Mouse (Mus musculus) CD4-positive helper T cell, adult 2 months (primary cell): Measurements from ENCODE around the gene Tmc1.
A peak's percentile ranks its signal among the peaks of the same experiment; 100 is the strongest.

Experiments used
- DNase-seq: peaks from one replicate; pipeline ENCODE4 v3.0.0-alpha.2; 2012; ENCODE audit warnings: low read depth, missing footprints, low spot score

The Tmc1 gene

DNA sequence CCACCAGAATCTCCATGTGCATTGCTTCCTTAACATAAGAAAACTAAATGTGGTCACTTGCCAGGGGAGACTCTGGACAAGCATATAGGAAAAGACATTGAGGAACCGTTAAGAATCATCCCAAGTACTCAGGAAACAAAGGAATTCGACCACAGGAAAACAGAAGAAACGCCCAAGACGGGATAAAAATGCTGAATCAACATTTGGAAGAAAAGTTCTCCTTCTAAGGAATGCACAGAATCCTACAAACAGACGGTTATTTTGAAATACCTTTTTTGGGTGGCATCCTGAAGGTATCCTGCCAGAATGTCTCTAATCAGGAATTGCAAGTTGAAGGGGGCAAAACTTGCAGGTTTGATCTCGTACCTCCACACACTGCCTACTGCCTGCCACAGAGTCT is at the start of gene Tmc1:
TSS of gene Tmc1 (minus strand) at position 329 of the 400 bp plus-strand sequence.
- no peak for DNase-seq

DNA sequence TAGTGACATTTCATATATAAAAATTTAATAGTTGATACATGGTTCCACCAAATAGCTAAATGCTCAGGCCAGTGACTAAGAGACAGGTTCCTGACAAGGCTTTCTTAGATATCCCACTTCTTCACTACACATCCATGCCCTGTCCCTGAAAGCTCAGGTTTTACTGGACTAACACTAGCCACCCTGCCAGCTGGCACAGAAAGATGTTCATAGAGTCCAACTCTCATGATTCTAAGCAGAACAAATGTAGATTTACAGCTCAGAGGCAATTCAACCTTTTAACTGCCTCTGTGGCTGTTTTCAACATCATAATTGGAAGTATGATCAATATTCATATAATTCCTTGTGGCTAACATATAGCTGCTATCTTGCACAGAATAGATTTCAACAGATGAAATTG is 47.5 kb upstream of the Tmc1 start:
- no peak for DNase-seq

DNA sequence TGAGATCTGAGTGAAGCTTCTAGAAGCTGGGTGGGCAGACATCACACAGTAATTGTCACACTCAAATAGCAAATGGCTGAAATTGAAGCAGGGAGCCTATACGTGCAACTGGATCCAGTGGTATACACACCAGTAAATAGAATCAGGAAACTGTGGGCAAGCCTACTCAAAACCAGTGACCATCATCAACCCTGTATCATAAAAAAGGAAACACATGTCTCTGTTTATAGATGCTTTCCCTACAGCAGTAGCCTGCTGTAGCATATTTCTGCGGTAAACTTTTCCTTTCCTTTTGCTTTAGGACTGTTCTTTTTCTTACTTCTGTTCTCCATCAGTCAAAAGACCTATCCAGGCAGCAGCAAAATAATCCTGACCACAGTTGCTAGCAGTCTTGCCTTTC is 25.2 kb upstream of the Tmc1 start:
- no peak for DNase-seq

DNA sequence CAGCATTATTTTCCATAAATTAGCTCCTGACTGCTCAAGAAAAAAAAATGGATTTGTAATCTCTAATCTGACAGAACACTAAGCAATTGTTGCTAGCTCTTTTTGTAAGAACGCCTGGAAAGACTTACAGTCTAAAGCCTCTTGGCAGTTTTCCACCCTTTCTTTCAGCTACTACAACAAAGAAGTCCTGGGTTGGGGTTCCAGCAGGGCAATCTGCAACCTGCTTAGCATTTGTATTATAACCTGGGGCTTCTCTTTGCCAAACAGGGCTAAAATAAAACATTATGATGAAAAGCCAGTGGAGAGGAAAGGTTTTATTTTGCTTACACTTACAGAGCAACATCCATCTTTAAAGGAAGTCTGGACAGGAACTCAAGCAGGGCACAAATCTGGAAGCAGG is 24.1 kb upstream of the Tmc1 start:
- no peak for DNase-seq

DNA sequence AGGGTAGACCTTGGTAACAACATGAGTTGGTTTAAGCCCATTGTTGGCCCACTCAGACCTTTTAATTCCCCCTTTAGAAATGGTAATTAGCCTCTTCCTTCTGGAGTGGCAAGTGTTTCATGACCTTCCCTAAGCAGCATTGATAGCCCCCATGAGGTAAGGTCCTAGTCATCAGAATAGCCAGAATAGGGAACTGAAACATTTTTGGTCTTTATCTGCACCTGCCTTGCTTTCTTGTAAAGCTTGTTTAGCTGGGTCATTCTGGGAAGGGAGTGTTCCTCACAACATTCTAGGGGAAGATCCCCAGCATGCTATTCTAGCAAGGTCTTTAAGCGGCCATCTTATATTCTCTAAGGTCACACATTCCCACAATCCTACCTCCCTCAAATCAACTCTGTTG is 17.9 kb upstream of the Tmc1 start:
- no peak for DNase-seq

DNA sequence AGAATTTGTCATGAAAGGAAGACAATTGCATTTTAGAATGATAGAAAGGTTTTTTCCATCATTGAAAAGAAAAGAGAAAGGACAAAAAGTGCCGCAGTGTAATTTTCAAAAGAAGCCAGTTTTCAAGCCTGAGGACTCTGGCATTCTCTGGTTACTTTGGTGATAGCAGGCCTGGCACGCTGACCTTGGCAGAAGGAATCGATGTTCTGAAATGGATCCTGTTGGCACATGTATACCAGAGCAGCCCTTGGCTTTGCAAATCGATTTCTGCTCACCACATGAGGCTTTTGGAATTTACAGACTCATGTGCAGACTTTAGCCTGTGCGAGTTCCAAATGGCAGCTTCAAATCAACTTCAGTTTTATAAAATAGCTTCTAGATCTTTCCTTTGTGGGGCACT is 813 bp upstream of the Tmc1 start:
- no peak for DNase-seq

DNA sequence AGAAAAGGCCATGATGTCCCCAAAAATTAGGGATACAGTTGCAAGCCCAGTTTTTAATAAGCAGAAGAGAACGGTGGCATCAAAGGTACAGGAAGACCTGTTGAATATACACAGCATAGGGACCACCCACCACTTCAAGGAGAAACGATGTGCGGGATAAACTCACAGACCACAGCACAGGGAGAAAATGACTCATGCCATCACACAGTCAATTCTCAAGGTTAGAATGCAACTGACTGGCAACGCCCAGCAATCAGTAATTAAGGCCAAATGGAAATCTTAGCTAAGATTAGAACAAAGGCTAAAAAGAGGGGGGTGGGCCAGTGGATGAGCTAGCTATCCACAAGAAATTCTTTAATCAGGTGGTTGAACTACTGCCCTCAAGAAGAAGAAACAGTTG is 9.6 kb downstream of the Tmc1 start:
- no peak for DNase-seq

DNA sequence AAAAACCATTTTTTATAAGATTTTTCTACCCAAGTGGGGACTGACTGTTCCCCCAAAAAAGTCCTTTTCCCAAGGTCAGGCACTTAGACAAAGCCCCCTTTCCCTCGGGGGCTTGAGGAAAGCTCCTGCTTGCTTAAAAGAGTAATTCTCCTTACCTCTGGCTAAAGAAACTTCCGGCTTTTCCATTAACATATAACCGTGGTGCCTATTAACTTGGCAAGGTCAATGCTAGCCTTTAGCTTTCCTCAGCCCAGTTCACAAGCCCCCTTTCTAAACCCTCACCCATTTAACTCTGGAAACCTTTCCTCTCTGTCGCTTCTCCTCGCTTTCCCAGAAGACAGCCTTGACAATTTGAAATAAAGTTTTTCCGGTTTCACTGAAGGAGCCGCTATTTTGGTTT is 29.7 kb downstream of the Tmc1 start:
- DNase-seq = no peak

DNA sequence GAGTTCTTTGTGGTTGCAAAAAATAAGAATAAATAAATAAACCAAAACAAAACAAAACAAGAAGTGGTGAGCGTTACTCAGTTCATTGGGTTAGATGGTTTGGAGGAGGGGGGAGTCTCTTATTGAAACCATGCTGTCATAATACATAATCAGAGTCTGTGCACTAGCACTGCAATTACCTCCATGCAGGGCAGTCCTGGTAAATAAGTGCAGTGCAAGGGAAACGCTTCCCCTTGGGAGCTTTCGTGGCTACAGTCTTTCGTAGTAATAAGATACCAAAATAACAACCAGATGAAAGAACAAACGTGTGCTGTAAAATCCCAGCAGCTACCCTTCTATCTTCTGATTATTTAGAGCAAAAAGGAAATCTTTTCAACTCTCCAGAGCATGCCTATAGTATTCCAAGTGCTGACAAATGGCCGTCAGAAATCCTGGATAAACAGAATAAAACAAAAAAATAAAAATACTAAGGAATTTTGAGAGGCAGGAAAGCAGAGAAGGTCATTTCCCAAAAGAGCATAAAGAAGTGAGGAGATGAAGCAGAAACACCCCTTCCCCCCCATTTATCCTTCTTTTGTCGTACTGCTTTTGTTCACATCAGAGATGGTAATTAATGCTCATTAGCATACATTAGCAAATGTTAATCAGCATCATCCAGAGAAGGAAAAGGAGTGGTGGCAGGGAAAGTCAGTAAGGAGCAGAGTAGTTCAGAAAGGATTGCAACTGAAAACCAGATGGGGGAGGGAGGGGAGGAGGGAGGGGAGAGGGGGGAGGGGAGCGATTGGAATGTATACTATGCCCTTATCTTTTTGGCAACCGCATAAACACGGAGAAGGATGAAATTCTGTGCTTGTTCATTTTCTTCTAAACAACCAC is 30.4 kb downstream of the Tmc1 start:
- DNase-seq = no peak

DNA sequence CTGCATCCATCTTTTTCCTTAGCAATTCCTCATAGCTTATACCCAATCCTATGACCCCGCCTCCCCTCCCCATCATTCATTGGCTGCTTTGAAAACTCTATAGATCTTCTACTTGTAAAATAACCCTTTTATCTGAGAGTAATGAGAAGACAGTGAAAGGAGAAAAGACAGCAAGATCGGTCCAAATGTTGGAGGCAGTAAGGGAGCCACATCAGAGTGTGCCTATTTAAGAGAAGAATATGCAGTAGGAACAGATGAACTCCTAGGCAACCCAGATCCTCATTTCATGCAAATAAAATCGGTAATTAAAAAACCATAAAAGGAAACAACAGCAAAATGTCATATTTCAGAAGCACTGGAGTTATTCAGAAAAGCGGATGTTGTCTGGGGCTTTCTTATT is 35.8 kb downstream of the Tmc1 start:
- no peak for DNase-seq

DNA sequence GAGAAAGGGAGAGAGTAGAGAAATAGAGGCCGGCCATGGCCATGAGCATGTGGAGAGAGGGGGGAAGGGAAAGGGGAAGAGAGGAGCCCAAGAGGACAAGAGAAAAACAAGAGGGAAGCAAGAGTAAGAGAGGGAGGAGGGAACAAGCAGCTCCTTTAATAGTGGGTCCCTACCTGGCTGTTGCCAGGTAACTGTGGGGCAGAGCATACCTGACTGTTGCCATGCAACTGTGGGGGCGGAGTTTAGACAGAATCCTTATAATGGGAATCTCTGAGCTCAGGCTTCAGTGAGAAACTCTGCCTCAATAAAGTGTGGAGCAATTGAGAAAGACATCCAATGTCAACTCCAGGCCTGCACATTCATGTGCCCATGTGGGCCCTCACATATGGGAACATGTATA is 38.9 kb downstream of the Tmc1 start:
- no peak for DNase-seq

DNA sequence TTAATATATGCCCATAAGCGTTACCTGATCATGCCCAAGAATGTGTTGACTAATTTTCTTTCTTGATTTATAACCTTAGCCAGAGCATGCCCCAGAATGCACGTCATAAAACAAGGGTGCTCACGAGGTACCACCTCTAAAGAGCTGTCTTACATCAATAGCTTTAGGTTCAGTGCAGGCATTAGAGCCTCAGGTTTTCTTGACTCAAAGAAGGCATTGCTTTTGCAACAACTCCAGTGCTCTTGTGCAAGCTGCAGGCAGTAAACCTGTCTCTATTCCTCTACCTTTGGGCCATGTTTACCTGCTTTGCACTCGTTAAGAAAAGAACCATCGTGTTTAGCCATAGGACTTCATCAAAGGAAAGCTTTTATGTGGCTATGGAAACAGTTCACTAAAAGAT is 43.6 kb downstream of the Tmc1 start:
- no peak for DNase-seq

DNA sequence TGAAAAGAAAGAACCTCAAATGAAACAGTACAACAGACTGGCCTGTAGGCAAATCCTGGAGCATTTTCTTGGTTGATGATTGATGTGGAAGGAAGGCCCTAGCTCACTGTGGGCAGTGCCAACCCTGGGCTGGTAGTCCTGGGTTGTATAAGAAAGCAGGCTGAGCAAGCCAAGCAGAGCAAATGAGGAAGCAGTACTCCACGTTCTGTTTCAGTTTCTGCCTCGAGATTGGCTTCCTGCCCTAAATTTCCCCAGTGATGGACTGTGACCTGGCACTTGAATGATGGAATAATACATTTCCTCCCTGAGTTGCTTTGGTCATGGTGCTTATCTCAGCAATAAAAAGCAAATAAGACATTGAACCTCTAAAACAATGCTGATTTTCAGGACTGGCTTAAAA is 72.8 kb downstream of the Tmc1 start:
- no peak for DNase-seq

DNA sequence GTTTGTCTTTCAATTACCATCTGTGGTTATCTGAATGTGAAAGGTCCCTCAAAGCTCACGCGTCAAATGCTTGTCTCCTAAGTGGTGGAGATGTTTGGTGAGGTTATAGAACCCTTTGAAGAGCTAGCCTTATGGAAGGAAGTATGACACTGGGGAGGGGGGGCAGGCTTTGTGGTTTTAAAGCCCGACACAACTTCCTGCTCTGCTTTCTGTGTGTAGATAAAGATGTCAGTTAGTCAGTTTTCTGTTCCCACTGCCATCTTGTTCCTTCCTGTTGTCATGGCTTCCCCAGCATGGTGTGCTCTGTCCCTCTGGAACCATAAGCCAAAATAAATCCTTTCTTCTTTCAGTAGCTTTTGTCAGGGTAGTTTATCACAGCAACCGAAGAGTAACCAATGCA is 78.1 kb downstream of the Tmc1 start:
- peak; percentile 7 for DNase-seq

DNA sequence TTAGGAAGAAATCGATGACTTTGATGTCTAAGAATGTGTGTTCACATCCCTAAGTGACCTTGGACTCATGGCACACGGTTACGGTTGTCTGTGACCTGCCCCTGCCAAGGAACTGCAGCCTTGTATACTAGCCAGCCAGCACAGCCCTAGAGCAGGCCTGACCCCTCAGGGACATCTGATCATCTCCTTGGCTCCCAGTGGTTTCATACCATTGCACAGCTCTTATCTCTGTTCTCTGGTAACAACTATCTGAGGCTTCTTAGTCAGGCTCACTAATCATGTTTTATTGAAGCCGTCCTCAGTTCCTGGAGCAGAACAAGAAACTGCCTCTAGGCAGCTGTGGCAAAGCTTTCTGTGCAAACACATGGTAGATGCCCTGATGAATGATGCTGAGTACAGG is 92.2 kb downstream of the Tmc1 start:
- no peak for DNase-seq

DNA sequence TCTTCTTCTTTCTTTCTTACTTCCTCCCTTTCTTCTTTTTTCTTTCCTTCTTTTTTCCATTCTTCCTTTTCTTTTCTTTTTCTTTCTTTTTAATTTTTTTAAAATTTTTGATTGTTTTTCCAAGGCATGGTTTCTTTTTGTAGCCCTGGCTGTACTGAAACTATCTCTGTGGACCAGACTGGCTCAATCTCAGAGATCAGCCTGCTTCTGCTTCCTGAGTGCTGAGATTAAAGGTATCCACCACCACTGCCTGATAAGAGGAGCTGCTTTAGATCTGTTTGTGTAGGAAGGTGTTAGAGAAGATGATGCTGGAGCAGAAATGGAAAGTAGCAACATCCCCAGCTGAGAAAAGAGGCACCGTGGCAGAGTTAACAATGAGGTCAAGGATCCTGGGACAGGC is 93.7 kb downstream of the Tmc1 start:
- no peak for DNase-seq

DNA sequence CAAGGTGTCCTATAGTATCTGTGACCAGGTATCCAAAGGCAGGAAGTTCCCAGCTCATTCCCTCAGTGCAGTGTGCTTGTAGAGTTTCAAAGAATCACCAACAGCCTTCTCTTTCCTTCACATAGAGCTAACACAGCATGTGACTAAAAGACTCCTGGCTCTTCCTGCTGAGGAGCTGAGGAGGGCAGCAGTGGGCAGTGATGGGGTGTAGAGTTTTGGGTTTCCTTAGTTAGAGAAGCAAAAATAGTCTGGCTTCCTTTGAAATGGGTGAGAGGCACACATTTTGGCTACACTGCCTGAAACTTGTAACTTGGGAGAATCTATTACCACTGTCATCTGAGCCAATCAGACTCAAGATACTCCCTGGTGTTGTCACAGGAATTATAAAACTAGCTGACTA is 96.2 kb downstream of the Tmc1 start:
- DNase-seq = no peak

DNA sequence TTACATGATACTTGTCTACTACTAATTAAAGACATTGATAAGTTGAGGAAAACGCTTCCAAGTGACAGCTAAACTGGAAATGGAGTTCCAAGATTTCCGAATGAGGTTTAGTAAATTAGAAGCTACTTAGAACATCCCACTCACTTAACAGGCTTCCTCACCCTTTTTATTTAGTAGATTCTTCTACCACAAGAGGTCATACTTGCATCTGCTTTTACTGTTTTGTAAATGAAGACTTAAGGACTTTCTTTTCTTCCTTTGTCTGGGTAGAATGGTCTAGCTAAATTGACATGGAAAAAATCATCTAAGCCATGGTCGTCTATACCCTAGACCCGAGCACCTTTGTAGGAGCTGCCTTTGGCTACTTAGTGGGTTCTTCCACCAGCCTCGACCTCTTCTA is 105.1 kb downstream of the Tmc1 start:
- DNase-seq = no peak

DNA sequence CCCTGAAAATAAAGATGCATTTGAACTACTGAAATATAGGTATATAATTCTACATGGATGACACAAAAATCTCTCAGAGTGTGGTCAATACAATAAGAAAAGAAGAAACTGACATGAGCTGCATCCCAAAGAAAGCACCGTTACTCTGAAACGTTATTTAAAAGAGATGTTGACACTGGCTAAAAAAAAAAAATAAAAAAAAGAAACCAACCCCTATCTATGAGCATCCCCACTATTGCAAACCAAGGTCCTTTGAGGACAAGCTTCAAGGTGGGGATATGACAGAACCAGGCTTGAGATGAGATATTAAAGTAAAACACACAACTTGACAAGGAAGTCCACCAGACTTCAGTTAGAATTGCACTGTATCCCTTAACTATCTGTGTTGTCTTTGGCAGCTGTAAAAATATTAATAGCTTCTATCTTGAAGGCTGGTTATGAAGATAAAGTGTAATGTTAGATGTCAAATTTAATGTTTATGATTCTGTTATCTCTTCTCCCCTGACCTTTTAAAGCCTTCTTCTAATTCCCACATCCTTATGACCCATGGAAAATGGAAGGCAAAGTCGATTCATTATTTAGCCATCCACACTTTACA is 106.4 kb downstream of the Tmc1 start:
- DNase-seq = no peak

DNA sequence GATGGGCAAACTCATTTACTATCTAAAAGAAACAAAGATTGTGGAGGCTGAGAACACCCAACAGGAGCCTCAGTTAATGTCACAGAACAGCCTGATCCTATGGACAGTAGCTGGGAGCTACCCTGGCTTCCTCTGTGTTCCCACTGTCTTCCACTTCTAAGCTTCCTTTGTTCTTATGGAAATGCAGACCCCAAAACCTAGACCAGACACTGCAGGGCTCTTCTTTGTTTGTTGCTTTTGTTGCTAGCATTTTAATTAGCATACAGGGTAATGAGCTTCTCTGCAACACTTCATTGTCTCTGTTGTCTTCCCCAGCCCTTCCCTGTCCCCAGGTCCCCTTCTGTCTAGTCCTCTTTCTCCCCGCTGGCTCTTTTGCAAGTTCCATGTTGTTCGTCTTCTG is 116.6 kb downstream of the Tmc1 start:
- no peak for DNase-seq

DNA sequence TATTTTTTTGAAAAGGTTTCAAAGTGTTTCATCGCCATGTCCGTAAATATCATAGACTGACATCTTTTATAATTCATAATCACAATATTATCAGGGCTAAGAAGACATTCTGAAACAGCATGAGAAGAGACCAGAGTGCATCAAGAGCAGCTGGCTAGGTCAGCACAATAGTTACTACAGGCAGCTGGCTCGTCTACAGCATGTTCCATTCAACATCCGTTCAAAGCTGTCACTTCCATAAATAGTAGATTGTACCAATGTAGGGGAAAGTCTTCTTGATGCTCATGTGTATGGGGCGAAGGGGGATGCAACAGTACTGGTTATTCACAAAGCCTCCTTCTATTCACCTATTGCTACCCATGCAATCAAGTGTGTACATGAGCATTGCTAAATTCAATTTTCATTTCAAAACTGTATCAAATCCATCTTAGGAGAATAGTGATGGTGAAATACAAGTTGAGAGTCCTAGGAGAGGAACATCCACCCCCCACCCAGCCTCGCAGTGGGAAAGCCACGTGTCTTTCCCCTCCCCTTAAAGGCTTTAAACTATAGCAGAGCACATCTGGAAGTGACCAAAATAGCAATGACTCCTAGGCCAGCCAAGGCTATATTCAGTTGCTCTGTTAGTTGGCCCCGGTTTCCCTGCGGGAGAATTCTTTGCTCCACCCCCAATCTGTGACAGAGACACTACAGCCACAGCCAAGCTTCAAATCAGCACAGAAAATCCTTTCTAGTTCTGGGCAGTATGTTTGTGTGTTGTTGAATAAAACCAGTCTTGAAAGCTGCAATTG is 117.8 kb downstream of the Tmc1 start:
- no peak for DNase-seq

DNA sequence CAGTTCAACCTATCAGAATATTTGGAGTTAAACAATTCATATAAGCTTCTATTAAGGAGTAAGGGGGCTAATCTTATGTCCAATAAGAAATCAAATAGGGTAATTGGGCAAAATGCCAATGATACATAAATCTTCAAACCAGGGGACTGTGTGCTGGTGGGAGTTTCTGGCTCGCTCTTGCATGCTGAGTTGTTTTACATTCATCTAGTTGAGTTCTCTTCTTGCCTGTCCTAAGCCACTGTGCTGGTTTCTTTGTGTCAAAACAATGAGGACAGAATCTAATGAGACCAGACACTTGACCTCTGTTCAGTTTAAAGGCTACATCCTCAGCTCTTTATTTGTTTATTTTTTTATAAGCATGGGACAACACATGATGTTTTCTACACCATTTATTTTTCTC is 119.1 kb downstream of the Tmc1 start:
- DNase-seq = no peak

DNA sequence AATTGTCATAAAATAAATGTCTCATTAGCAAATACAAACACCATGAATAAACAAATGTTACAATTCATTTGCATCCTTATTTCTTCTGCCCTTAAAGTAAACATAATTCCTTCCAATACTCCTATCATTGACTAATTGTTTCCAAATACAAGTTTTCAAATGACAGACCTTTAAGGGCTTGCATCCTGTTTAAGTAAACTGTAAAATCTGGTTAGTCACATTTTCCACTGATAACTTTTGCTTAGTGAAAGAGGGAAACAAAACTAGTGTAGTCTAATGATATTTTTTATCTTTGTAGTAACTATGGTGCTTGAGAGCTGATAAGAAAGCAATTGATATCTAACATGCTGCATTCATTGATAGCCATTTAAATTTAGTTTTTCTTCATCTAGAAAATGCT is 154.5 kb downstream of the Tmc1 start:
- no peak for DNase-seq
